Mouse (Mus musculus): Measurements from ENCODE around the gene St7. TPM values are rescaled to one million over a fixed set of nuclear protein-coding genes. Genes with fewer than 3 reads are reported as not detected.

St7 gene
- polyA plus RNA-seq, 1 experiment: 14.3 TPM

DNA sequence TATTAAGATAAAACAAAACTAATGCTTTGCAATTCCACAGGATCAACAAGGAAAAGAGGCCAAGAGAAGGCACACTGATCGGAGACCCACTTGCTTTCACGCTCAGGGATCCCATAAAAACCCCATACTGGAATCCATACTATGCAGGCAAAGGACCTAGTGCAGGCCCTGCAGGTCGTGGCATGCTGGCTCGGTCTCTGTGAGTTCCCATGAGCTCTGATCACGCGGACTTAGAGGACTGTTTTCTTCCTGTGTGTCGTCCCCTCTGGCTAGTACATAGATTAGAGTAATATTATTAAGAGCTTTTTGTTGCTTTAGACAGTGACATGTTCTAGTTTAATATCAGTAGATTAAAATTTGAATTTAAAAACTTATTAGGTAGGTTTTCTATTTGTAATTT is 83.3 kb downstream of the St7 start:
- Histone ChIP-seq H3K27me3 (replicated peaks; ENCODE audit: control insufficient read depth, insufficient read depth, low read length) (no peaks in the 10 kb centered on the region), H3K36me3 (ENCODE audit: control insufficient read depth, insufficient read depth, low read length) (no peaks in the 10 kb centered on the region), H3K27ac (ENCODE audit: insufficient read depth, low read depth, low read length) (no peak overlapping the region), H3K4me3 (ENCODE audit: insufficient read depth, low read depth, low read length) (no peak overlapping the region), H3K4me1 (ENCODE audit: control insufficient read depth, insufficient read depth, low read length) (peaks cover 6% of the 10 kb centered on the region; the same call in 1 of the 2 replicates)
- WGBS: 58% methylated on average over 7 of the region's 7 CpGs
- TF ChIP-seq POLR2A (IDR thresholded peaks at IDR 0.05; ENCODE audit: low read depth, low read length): no peak
- TF ChIP-seq CTCF (conservative IDR thresholded peaks at IDR 0.05; ENCODE audit: insufficient read depth, insufficient read length, low read depth, low read length): no peak
- no peak for DNase-seq

- no peak overlapping the region for H3K27ac ChIP-seq (ENCODE audit: insufficient read depth, low read depth, low read length)
- H3K4me1 ChIP-seq (ENCODE audit: control insufficient read depth, insufficient read depth, low read length): peaks cover 4% of the 10 kb centered on the region; the same call in 1 of the 2 replicates
- no peaks in the 10 kb centered on the region for H3K36me3 ChIP-seq (ENCODE audit: control insufficient read depth, insufficient read depth, low read length)
- H3K27me3 ChIP-seq (replicated peaks; ENCODE audit: control insufficient read depth, insufficient read depth, low read length): no peaks in the 10 kb centered on the region
- TF ChIP-seq CTCF (conservative IDR thresholded peaks at IDR 0.05; ENCODE audit: insufficient read depth, insufficient read length, low read depth, low read length) (no peak), POLR2A (IDR thresholded peaks at IDR 0.05; ENCODE audit: low read depth, low read length) (no peak)
- no peak overlapping the region for H3K4me3 ChIP-seq (ENCODE audit: insufficient read depth, low read depth, low read length)
- DNase-seq: no peak
- 95% methylated on average over 6 of the region's 6 CpGs for WGBS
These were observed 84.5 kb downstream of the St7 start for GRCm38 (mm10) chr6:17777018-17777799.

- no peaks in the 10 kb centered on the region for H3K36me3 ChIP-seq (ENCODE audit: control insufficient read depth, insufficient read depth, low read length)
- DNase-seq: no peak
These were observed 86.0 kb downstream of the St7 start for GRCm38 (mm10) chr6:17778648-17779202.

DNA sequence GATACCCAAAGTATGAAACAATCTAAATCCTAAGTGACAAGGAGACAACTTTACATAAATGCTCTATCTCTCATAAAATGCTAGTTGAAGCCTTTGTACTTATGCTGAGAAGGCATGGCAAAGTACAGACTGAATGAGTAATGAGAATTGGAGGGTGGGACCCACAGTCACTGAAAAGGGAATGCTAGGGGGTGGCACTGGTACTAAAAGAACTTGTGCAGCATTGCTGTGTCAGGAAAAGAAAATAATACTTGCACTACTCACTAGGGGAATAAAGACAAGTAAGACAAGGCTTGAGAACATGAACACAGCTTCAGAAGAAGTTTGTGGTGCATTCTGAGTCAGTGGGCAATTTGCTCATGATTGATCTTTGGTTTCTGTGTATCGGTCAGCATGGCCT is 90.8 kb downstream of the St7 start:
- 92% methylated on average over 1 of the region's 1 CpGs for WGBS
- Histone ChIP-seq H3K4me3 (ENCODE audit: insufficient read depth, low read depth, low read length) (no peak overlapping the region), H3K27me3 (replicated peaks; ENCODE audit: control insufficient read depth, insufficient read depth, low read length) (no peaks in the 10 kb centered on the region), H3K27ac (ENCODE audit: insufficient read depth, low read depth, low read length) (no peak overlapping the region), H3K36me3 (ENCODE audit: control insufficient read depth, insufficient read depth, low read length) (no peaks in the 10 kb centered on the region), H3K4me1 (ENCODE audit: control insufficient read depth, insufficient read depth, low read length) (no peaks in the 10 kb centered on the region)
- DNase-seq: no peak
- no peak for TF ChIP-seq POLR2A (IDR thresholded peaks at IDR 0.05; ENCODE audit: low read depth, low read length)
- TF ChIP-seq CTCF (conservative IDR thresholded peaks at IDR 0.05; ENCODE audit: insufficient read depth, insufficient read length, low read depth, low read length): no peak

More at GRCm38 (mm10) chr6:17778648-17779202, 86.0 kb downstream of the St7 start:
- Histone ChIP-seq H3K27ac (ENCODE audit: insufficient read depth, low read depth, low read length) (no peak overlapping the region), H3K27me3 (replicated peaks; ENCODE audit: control insufficient read depth, insufficient read depth, low read length) (no peaks in the 10 kb centered on the region), H3K4me3 (ENCODE audit: insufficient read depth, low read depth, low read length) (no peak overlapping the region), H3K4me1 (ENCODE audit: control insufficient read depth, insufficient read depth, low read length) (no peaks in the 10 kb centered on the region)
- 88% methylated on average over 3 of the region's 3 CpGs for WGBS
- no peak for TF ChIP-seq POLR2A (IDR thresholded peaks at IDR 0.05; ENCODE audit: low read depth, low read length)
- TF ChIP-seq CTCF (conservative IDR thresholded peaks at IDR 0.05; ENCODE audit: insufficient read depth, insufficient read length, low read depth, low read length): no peak

GRCm38 (mm10) chr6:17784523-17784922 is 91.8 kb downstream of the St7 start:
- H3K4me3 ChIP-seq (ENCODE audit: insufficient read depth, low read depth, low read length): no peak overlapping the region
- no peak for DNase-seq
- H3K4me1 ChIP-seq (ENCODE audit: control insufficient read depth, insufficient read depth, low read length): no peaks in the 10 kb centered on the region
- H3K27me3 ChIP-seq (replicated peaks; ENCODE audit: control insufficient read depth, insufficient read depth, low read length): no peaks in the 10 kb centered on the region
- H3K27ac ChIP-seq (ENCODE audit: insufficient read depth, low read depth, low read length): no peak overlapping the region
- no peaks in the 10 kb centered on the region for H3K36me3 ChIP-seq (ENCODE audit: control insufficient read depth, insufficient read depth, low read length)
- 86% methylated on average over 5 of the region's 5 CpGs for WGBS
- TF ChIP-seq CTCF (conservative IDR thresholded peaks at IDR 0.05; ENCODE audit: insufficient read depth, insufficient read length, low read depth, low read length): no peak

DNA sequence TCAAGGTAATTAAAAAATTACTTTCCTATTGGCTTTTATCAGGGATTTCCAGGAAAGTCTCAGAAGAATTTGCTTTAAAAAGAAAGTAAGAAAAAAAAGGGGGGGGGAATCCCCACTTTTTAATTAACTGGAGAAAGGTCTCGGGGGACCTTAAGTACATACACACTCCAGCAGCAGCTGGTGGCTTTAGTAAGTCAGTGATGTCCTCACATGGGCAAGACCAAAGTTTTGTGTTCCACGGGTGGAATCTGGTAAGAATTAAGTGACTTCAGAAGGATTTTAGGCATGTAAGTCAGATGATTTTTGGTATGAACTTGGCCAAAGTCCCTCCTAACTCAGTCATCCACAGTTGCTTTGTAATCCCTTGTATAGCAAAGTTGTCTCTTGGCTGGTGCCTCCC is 92.5 kb downstream of the St7 start:
- 47% methylated on average over 2 of the region's 2 CpGs for WGBS
- DNase-seq: peak; percentile 9

DNA sequence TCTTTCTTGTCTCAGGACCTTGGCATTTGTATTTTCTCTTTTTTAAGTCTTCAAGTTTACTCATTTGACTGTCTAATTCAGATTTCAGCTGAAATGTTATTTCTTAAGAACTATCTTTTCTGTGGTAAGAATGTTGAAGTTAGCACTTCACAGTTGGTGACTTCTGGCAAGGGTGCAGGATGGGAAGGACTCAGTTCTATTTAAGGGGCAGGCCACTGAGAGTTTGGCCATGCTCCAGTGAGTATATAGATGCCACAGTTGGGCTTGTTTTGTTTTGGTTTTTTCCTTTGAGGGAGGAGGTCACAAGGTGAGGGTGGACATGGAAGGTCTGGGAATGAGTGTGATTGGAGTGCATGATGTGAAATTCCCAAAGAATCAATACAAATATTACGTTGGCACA is 95.1 kb downstream of the St7 start:
- Histone ChIP-seq H3K4me3 (ENCODE audit: insufficient read depth, low read depth, low read length) (no peak overlapping the region), H3K36me3 (ENCODE audit: control insufficient read depth, insufficient read depth, low read length) (no peaks in the 10 kb centered on the region), H3K27me3 (replicated peaks; ENCODE audit: control insufficient read depth, insufficient read depth, low read length) (no peaks in the 10 kb centered on the region), H3K27ac (ENCODE audit: insufficient read depth, low read depth, low read length) (no peak overlapping the region), H3K4me1 (ENCODE audit: control insufficient read depth, insufficient read depth, low read length) (peaks cover 3% of the 10 kb centered on the region; the same call in 1 of the 2 replicates)
- DNase-seq: no peak
- 76% methylated on average over 1 of the region's 1 CpGs for WGBS
- TF ChIP-seq CTCF (conservative IDR thresholded peaks at IDR 0.05; ENCODE audit: insufficient read depth, insufficient read length, low read depth, low read length) (no peak), POLR2A (IDR thresholded peaks at IDR 0.05; ENCODE audit: low read depth, low read length) (no peak)

More for the DNA sequence above, 92.5 kb downstream of the St7 start:
- H3K27me3 ChIP-seq (replicated peaks; ENCODE audit: control insufficient read depth, insufficient read depth, low read length): no peaks in the 10 kb centered on the region
- H3K36me3 ChIP-seq (ENCODE audit: control insufficient read depth, insufficient read depth, low read length): no peaks in the 10 kb centered on the region
- no peak overlapping the region for H3K4me3 ChIP-seq (ENCODE audit: insufficient read depth, low read depth, low read length)
- peaks cover 3% of the 10 kb centered on the region; the same call in 1 of the 2 replicates for H3K4me1 ChIP-seq (ENCODE audit: control insufficient read depth, insufficient read depth, low read length)
- H3K27ac ChIP-seq (ENCODE audit: insufficient read depth, low read depth, low read length): no peak overlapping the region
- TF ChIP-seq POLR2A (IDR thresholded peaks at IDR 0.05; ENCODE audit: low read depth, low read length) (no peak), CTCF (conservative IDR thresholded peaks at IDR 0.05; ENCODE audit: insufficient read depth, insufficient read length, low read depth, low read length) (no peak)

Data from kidney, adult 2 months (tissue).